Mouse (Mus musculus) megakaryocyte, embryonic 14.5 days (primary cell): ENCODE results near the gene Podn.

Experiments
- FLI1 ChIP-seq: IDR thresholded peaks from 2 replicates; pipeline ENCODE4 v1.6.1; 2012; ENCODE audit warnings: low read length, inconsistent platforms, mixed read lengths
- GATA1 ChIP-seq: IDR thresholded peaks from 3 replicates; pipeline ENCODE4 v1.6.1; 2012; ENCODE audit warnings: mixed read lengths, low read length, inconsistent platforms, borderline replicate concordance

GRCm38 (mm10) chr4:107998641-107999332, 97.5 kb downstream of the Podn start:
- TF ChIP-seq GATA1 = no peak
- no peak for TF ChIP-seq FLI1
